Mouse (Mus musculus): ENCODE measurements at regions not wholly inside any gene's neighbourhood (a gene's known extent, or its start where the extent isn't known, plus 50 kb on each side); places are given as distances from the start of the nearest gene placed in this dataset.

DNA sequence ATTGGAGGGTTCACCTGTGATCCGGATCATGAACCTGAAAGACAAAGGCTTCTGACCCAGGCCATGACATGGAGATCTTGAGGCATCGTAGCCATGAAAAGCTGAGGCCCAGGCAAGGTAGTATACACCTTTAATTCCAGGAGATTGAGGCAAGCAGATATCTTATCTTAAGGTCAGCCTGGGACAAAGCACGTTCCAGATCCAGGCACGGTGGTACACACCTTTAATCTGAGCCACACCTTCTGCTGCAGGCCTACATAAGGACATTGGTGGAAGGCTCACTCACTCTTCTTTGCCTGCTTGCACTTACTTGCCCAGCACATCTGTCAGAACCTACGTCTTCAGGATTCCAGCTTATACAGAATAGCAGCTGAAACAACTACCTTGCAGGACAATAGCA, 93.0 kb upstream of the Cxadr start:
- H3K27me3 ChIP-seq (ENCODE audit: poor library complexity, severe bottlenecking): no peaks in the 10 kb centered on the region
- WGBS: 91% methylated on average over 5 of the region's 5 CpGs
- no peak for DNase-seq (ENCODE audit: extremely low spot score, low spot score)
- no peak overlapping the region for H3K27ac ChIP-seq
- no peaks in the 10 kb centered on the region for H3K9me3 ChIP-seq
- peaks cover 4% of the 10 kb centered on the region; the same call in 1 of the 2 replicates for H3K4me1 ChIP-seq
- H3K4me3 ChIP-seq: no peak overlapping the region
- no peaks in the 10 kb centered on the region for H3K36me3 ChIP-seq (replicated peaks)

DNA sequence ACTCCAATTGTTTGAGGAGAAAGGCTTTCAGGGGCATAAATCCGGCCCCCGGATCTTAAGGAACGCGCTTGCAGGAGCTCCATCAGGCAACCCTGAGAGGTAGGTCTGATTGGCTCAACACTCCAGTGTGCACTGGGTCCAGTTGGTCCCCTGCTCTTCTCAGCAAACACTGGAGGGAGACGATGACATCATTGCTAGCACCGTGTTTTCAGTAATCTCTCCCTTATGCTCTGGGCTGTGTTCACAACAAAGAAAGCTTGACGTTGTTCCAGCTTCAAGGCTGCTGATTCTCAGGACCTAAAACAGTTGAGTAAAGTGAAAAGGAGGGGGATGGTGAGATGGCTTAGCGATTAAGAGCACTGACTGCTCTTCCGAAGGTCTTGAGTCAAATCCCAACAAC, 97.0 kb upstream of the Cxadr start:
- Histone ChIP-seq H3K27ac (no peak overlapping the region), H3K27me3 (ENCODE audit: poor library complexity, severe bottlenecking) (no peaks in the 10 kb centered on the region), H3K9me3 (no peaks in the 10 kb centered on the region), H3K4me1 (peaks cover 4% of the 10 kb centered on the region; the same call in 1 of the 2 replicates), H3K36me3 (replicated peaks) (no peaks in the 10 kb centered on the region), H3K4me3 (no peak overlapping the region)
- 79% methylated on average over 9 of the region's 9 CpGs for WGBS
- no peak for DNase-seq (ENCODE audit: extremely low spot score, low spot score)

DNA sequence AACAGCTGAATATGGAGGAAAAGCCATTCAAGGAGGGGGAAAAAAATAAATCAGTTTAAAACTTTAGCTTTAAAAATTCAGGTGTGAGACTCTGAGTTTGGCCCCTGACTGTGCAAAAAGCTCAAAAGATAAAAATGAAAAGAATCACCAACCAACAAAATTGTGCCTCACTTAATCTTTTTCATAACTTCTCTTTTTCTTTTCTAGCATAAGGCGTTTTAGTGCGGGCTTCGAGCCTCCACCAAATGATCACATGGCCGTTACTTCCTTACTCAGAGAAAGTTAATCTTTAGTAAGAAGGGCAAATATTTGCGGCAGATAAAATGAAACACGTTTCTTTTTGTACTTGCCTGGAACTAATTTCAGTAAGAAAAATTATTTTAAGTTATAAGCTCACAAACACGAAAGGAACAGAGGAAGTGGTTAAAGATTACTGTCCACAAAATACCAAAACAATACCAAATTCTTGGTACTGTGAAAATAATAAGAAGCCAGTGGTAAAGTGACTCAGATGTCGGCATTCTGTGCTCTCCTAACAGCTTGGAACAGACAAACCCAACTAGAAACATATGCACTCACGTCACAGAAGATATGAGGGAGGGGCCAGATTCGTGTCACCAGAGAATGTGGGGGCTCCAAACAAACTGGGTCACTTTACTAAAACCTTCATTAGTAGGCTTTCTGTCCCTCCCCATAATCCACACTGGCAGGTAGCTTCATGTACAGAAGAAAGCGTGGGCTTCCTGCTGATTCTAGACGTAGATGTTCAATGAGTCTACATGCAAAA, 101.1 kb upstream of the Cxadr start:
- peaks cover 9% of the 10 kb centered on the region; the same call in 1 of the 2 replicates for H3K4me1 ChIP-seq
- WGBS: 88% methylated on average over 12 of the region's 12 CpGs
- no peak for DNase-seq (ENCODE audit: extremely low spot score, low spot score)

DNA sequence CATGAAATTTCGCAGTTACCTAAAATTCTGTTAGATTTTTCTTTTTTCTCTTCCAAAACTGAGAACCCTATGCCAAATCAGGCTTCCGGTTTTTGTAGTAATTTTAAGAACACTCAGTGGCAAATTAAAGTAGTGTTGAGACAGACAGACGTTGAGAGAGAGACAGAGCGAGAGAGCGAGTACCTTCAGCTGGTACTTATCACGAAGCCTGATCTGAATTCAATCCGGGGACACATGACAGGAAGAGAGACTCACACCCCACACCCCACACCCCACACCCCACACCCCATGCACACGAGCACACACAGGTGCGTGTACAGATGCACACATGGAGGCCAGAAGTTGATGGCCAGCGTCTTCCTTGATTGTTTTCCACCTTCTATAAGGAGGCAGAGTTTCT, 102.0 kb upstream of the Cxadr start:
- H3K27ac ChIP-seq: no peak overlapping the region
- no peaks in the 10 kb centered on the region for H3K27me3 ChIP-seq (ENCODE audit: poor library complexity, severe bottlenecking)
- DNase-seq (ENCODE audit: extremely low spot score, low spot score): no peak
- no peaks in the 10 kb centered on the region for H3K9me3 ChIP-seq
- H3K4me1 ChIP-seq: peaks cover 6% of the 10 kb centered on the region; the same call in 1 of the 2 replicates
- 78% methylated on average over 10 of the region's 10 CpGs for WGBS
- no peaks in the 10 kb centered on the region for H3K36me3 ChIP-seq (replicated peaks)
- no peak overlapping the region for H3K4me3 ChIP-seq

More for the DNA sequence above, 101.1 kb upstream of the Cxadr start:
- Histone ChIP-seq H3K36me3 (replicated peaks) (no peaks in the 10 kb centered on the region), H3K4me3 (no peak overlapping the region), H3K9me3 (no peaks in the 10 kb centered on the region), H3K27me3 (ENCODE audit: poor library complexity, severe bottlenecking) (no peaks in the 10 kb centered on the region), H3K27ac (no peak overlapping the region)

DNA sequence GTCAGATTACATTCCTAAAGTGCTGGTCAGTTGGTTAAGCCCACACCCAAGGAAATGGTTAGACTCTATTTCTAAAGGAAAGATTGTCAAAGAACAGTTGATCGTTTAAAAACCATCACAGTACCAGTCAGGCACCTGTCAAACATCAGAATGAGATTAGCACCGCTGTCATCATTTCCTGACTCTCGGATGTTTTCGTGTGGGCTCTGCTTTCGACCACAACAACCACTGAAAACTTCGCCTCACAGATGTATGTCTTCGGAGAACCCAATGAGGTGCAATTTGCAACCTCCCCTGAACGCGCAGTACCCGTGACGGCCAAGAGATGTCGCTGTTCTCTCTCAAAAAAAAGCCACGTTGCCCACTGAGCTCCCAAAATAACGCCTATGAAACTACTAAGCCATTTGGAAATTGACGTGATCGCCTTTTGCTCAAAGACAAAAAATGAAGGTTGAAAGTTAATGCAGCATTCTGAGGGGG, 102.6 kb upstream of the Cxadr start:
- Histone ChIP-seq H3K9me3 (no peaks in the 10 kb centered on the region), H3K27me3 (ENCODE audit: poor library complexity, severe bottlenecking) (no peaks in the 10 kb centered on the region), H3K4me1 (0 out of 2 replicates have a peak, but pooled peaks cover 5% of the 10 kb centered on the region), H3K36me3 (replicated peaks) (no peaks in the 10 kb centered on the region), H3K4me3 (no peak overlapping the region), H3K27ac (no peak overlapping the region)
- 11% methylated on average over 16 of the region's 16 CpGs for WGBS
- peak; percentile 80 for DNase-seq (ENCODE audit: extremely low spot score, low spot score)

DNA sequence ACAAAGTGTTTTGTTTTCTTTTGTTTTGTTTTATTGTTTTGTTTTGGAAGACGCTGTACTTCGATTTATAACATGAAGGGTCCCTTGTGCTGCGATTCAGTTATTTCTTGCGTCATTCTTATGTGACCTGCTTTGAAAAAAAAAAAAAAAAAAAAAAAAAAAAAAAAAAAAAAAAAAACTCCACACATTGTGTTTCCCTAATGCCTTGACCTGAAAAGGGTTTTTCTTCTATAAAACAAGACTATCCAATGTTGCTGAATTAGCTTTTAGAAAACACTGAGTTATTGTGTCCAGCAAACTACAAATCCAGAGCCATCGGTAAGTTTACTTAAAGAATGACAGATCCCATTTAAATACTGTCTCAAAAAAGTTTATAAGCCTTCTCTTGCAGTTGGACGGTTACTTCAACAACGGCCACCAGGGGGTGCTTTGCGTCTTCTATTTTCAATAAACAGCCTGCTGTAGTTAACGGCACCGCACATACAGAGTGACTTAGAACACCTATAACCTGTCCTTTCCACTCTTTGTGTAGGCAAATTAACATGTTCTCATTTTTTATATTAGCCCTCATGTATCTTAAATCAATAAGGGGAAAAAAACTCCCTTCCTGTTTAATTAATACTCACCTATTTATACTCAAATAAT, 103.9 kb upstream of the Cxadr start:
- Histone ChIP-seq H3K4me3 (no peak overlapping the region), H3K36me3 (replicated peaks) (no peaks in the 10 kb centered on the region), H3K4me1 (0 out of 2 replicates have a peak, but pooled peaks cover 5% of the 10 kb centered on the region), H3K27me3 (ENCODE audit: poor library complexity, severe bottlenecking) (no peaks in the 10 kb centered on the region), H3K9me3 (no peaks in the 10 kb centered on the region), H3K27ac (no peak overlapping the region)
- peak; percentile 79 for DNase-seq (ENCODE audit: extremely low spot score, low spot score)
- WGBS: 14% methylated on average over 10 of the region's 10 CpGs

DNA sequence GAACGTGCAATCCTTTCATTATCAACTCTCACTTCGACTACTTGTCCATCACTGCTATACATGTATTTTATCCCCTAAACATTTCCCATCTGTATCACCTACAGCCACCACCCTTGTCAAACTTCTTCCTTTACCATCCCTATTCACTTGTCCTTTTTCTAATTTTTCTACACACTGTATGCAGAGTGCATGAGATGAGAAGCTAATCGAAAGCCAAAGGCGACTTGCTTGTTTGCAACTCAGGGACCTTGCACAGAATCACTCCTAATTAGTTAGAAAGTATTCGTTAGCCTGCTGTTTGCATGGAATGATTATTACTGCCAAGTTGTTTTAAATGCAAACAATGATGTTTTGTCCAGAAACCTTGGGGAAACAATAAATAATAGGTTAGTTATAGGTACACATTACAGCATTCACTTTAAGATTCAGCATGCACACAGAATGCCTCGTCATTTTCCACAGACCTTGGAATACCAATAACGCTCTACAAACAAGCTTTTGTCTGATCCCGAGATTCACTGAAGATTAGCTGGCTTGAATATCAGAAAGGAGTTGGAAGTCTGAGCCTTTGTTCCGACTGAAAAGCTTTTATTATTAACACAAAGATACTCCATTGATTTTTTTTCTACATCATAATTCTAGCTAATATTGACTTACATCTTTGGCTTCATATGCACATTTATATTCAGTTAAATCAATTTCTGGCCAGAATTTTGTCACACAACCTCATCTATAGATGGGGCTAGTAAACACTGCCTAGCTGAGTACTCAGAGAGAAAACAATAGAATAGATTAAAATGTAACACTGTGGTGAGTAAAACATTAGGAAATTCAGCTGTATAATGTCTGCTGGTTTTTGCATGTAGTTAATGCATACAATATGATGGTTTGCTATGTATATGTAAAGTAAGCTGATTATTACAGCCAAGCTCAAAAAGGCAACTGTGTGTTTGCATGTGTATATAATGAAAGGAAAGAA, 130.4 kb upstream of the Cxadr start:
- no peak for DNase-seq (ENCODE audit: extremely low spot score, low spot score)
- 72% methylated on average over 9 of the region's 9 CpGs for WGBS
- H3K36me3 ChIP-seq (replicated peaks): no peaks in the 10 kb centered on the region
- H3K4me1 ChIP-seq: peaks cover 8% of the 10 kb centered on the region; the same call in 1 of the 2 replicates
- H3K27me3 ChIP-seq (ENCODE audit: poor library complexity, severe bottlenecking): no peaks in the 10 kb centered on the region
- no peaks in the 10 kb centered on the region for H3K9me3 ChIP-seq
- H3K4me3 ChIP-seq: no peak overlapping the region
- no peak overlapping the region for H3K27ac ChIP-seq

DNA sequence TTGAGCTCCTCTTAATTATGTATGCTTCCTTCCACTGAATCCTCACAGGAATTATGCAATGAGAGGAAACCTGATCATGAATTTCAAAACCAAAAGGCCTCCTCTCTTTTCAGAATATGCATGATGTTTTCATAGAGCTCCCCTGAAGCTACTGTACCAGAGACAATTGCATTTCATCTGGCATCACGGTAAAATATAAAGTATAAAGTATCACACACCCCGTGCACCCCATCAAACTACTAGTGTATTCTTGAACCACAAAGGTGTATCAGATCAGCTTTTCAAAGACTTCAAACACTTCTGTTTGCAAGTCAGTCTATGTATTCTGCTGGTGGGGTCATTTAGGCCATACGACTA, 144.4 kb upstream of the Cxadr start:
- H3K4me1 ChIP-seq: no peaks in the 10 kb centered on the region
- H3K9me3 ChIP-seq: no peaks in the 10 kb centered on the region
- no peak for DNase-seq (ENCODE audit: extremely low spot score, low spot score)
- H3K4me3 ChIP-seq: no peak overlapping the region
- H3K27ac ChIP-seq: no peak overlapping the region
- no peaks in the 10 kb centered on the region for H3K27me3 ChIP-seq (ENCODE audit: poor library complexity, severe bottlenecking)
- H3K36me3 ChIP-seq (replicated peaks): no peaks in the 10 kb centered on the region
- 73% methylated on average over 3 of the region's 3 CpGs for WGBS

DNA sequence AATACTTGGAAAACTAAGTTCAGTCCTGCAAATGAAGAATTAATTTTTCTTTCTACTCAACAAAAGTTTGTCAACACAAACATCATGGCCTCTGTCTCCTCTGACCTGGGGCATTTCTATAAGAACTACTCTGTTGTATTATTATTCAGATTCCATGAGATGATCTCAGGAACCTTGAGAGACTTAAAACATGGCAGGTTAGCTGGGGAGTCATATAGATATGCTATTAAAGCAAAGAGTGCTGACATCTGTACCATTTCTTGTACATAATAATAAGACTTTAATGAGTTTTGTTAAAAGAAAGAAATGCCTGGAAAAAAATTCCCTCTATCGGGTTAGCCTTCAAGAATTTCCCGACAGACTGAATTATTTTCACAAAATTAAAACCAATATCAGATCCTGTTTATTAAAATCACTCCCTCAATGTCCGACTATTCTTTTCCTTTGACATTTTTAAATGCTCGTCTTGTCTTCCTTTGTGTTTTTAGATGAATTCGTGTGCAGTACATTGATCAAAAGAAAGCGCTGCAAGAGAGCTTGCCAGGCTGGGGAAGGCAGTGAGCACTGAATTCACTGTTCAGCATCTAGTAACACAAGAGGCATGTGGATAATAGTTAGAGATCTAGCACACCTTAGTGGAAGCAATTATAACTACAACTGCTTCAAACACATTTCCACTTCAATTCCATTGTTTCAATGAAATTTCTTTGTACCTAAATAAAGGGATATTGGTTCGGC, 145.0 kb upstream of the Cxadr start:
- Histone ChIP-seq H3K36me3 (replicated peaks) (no peaks in the 10 kb centered on the region), H3K27ac (no peak overlapping the region), H3K4me1 (no peaks in the 10 kb centered on the region), H3K9me3 (no peaks in the 10 kb centered on the region), H3K4me3 (no peak overlapping the region), H3K27me3 (ENCODE audit: poor library complexity, severe bottlenecking) (no peaks in the 10 kb centered on the region)
- no peak for DNase-seq (ENCODE audit: extremely low spot score, low spot score)
- WGBS: 58% methylated on average over 7 of the region's 7 CpGs

DNA sequence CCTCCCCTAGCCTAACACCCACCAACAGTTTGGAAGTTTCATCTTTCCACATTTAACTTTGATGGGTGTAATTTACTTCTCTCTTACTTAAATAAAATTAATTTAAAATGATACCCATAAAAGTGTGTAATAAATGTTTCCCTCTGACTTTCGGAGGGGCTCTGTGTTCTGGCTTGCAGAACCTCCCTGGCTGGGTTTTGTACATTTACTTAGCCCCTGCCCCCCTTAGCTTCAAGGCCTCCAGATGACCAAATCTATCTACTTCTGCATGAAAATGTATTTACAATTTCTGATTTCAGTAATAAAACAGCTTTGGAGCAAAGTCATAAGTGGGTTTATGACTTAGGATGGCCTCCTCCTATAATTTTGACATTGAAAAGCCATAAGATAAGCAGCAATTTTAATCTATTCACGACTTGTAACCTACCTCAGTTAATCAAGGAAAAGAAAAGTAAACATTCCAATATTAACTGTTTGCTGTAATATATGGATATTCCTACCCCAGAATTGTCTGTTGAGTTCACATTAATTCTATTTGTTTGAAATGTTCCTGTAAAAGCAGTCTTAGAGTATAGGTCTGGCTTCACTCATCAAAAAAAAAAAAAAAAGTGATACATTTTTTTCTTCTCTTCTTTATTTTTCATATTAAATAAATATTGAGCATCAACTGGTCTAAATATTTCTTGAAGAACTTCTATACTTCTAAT, 147.2 kb upstream of the Cxadr start:
- Histone ChIP-seq H3K4me1 (no peaks in the 10 kb centered on the region), H3K36me3 (replicated peaks) (no peaks in the 10 kb centered on the region), H3K27ac (no peak overlapping the region), H3K9me3 (no peaks in the 10 kb centered on the region), H3K4me3 (no peak overlapping the region), H3K27me3 (ENCODE audit: poor library complexity, severe bottlenecking) (no peaks in the 10 kb centered on the region)
- DNase-seq (ENCODE audit: extremely low spot score, low spot score): no peak
- 81% methylated on average over 2 of the region's 2 CpGs for WGBS

DNA sequence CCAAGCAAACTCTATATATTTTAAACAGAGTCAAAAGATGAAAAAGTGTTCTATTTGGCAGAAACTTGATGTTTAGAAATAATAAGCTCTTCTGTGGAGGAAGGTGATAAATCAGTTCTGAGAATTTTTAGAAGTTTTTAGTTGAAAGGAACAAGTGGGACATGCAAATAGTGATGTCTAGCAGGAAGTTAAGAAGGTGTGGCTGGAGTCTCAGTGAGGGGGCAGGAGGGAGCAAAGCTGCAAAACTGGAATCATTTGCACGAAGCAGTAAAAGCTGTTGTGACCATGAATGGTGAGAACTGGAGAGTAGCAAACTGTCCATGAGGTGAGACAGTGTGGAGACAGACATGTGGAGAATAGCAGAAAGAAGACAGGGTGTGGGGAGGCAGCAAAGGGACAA, 157.1 kb upstream of the Cxadr start:
- Histone ChIP-seq H3K4me3 (no peak overlapping the region), H3K36me3 (replicated peaks) (no peaks in the 10 kb centered on the region), H3K27me3 (ENCODE audit: poor library complexity, severe bottlenecking) (no peaks in the 10 kb centered on the region), H3K4me1 (peaks cover 4% of the 10 kb centered on the region; the same call in 1 of the 2 replicates), H3K9me3 (no peaks in the 10 kb centered on the region), H3K27ac (no peak overlapping the region)
- DNase-seq (ENCODE audit: extremely low spot score, low spot score): no peak
- 75% methylated on average over 1 of the region's 1 CpGs for WGBS

Measured in forebrain, embryonic 10.5 days (tissue).